Mouse (Mus musculus) CD8-positive naive resting alpha-beta T cell, adult 2 months (primary cell): ENCODE results near the gene Stat5b.

Experiments
- DNase-seq, 2 experiments: peaks; one replicate each; pipeline ENCODE4 v3.0.0; 2022; ENCODE audit warnings: low read depth in 2 of 2, low spot score in 2 of 2

The Stat5b gene

GRCm38 (mm10) chr11:100850038-100850777 is at the start of gene Stat5b:
Gene Stat5b, minus strand, starts transcription at chr11:100850724.
- DNase-seq = peak; percentile 62 to 71

GRCm38 (mm10) chr11:100898441-100899199 is 48.1 kb upstream of the Stat5b start:
- DNase-seq = no peak

DNA sequence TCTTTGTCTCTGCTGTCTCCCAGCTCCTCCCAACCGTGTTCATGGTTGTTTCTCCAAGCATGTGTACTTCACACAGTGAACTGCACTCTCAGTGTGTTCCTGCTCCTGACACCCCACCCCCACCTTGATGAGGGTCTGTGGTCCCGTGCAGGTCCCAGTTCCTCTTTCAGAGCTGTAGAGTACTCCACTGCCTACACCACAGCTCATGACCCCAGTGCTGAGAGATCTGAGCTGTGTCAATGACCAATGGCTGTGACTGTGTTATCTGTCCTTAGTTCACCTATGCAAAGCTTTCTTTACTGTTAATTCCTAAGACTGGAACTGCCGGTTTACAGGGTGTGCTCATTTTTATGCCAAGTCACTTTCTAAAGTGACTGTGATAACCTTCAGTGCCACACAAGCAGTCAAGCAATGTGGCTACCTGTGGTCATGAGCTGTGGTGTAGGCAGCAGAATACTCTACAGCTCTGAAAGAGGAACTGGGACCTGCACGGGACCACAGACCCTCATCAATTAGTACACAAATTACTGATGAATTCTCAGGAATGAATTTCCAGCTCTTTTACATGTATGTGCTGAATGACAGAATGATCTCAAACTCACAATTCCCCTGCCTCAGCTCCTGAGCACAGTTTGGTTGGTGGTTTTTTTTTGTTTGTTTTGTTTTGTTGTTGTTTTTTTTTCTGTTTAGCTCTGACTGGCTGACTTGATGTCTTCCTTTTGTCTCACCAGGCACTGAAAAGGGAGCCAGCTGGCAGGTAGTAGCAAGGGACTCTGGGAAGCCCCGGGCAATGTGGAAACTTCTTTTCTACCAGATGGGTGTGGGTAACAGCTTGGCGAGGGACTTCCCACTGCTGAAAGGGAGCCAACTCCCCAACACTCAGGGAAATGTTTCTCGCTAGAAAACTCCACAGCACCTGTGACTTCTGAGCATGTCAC is 47.0 kb upstream of the Stat5b start:
- DNase-seq = no peak

DNA sequence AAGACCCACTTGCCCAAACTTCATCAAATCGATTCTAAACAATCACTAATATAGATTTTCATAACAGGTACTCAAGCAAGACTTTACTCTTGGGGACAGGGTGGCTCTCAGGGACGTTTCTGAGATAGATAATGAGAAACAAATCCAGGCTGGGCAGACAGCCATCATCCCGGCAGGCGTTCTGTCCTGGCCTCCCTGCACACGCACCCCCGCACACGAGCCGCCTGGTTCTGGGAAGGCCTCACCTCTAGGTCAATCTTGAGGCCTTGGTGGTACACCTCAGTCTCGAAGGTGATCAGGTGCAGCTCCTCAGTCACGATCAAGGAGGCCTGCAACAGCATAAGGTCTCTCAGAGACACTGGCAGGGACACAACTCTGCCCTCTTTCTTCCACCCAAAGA is 45.6 kb upstream of the Stat5b start:
- no peak for DNase-seq

DNA sequence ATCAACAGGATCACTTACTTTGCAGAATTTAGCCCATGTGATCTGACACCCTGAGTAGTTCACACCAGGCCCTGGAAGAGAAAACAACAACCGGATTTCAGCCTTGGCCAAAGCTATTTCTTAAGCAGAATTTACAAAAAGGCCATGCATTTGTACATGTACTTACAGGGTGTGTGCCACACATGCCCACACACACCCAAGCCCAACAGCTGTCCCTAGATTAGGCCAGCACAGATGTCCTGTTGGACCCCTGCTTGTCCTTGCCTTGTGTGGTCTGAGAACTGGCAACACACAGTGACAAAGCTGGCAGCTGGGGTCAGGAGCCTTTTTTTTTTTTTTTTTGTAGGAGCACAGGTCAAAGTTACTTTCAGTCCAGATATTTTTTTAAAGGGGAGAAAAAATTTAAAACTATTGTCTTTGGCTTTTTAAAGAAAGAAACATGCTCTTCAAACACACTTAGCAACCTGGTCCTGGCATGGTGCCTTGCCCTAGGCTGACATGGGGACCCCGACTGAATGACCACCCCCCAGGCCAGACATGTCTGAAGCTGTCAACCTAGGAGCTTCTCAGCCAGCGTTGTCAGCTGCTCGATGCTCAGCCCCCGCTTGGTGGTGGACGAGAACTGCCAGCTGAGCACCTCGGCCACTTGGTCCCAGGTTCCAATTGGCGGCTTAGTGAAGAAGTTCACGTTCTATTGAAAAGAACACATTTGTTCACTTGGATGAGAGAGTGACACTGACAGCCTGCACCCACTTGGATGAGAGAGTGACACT is 43.8 kb upstream of the Stat5b start:
- no peak for DNase-seq

DNA sequence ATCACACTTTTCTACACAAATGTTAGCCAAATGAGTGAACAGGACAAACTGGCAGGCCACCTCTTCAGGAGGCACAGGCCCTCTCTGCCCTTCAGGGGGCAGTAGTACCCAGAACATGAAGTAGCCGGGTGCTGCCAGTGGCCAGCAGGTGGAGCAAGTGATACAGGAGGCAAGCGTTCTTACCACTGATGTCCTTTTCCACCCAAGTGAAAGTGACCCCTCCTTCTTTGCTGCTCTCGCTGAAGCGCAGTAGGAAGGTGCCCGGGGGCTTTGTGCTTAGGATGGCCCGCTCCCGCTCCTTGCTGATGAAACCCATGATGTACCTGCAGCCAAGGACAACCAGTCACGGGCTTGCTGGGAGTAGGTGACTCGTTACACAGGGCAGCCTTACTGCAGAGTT is 43.0 kb upstream of the Stat5b start:
- peak; percentile 85 to 92 for DNase-seq

GRCm38 (mm10) chr11:100892435-100892834 is 41.9 kb upstream of the Stat5b start:
- DNase-seq = no peak

DNA sequence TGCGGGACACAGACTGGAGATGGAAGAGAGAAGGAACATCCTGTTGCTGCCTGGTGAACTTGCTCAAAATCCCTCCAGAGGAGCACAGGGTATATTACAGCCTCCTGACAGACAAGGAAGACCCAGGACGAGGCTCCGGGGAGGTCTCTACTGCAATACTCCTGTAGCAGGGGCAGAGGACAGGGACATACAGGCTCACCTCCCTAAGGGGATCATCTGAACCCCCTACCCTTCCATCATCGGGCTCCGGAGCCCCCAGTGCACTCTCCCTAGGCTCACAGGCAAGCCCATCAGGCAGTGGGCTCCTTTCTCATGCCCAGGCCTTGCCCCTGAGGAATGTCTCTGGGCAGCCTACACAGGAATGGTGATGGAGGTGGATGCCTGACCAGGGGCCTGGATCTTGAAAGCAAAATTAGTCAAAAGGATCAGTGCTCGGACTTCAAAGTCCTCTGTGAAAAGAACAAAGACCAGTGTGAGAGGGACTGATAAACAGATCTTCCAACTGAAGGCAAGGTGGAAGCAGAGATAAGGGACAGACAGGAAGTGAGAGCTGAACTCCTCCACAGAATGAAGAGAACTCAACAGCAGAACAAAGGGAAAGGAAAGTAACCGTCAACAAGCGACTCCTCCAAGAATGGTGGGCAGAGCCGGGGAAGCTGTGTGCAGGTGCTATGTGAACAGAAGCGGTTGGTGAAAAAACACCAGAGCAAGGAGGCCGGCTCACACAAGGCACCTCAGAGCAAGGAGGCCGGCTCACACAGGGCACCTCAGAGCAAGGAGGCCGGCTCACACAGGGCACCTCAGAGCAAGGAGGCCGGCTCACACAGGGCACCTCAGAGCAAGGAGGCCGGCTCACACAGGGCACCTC is 41.0 kb upstream of the Stat5b start:
- peak in 1 of 2 experiments; percentile 24 for DNase-seq

DNA sequence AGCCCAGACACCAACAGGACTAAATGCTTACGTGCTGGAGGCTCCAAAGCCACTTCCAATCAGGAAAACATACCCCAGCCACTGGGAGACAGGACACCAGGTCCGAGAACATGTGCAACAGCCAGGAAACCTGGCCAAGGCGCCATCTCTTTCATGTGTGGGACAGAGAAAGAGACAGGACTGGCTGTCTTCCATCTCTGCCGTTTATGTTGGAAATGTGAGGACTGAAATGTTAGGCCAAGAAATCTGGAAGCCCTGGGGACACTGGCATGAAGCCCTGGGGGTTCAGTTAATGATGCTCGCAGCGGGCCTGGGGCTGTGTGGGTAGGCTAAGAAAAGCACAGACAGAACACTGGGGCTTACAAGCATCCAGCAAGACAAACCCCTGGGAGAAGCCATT is 40.0 kb upstream of the Stat5b start:
- no peak for DNase-seq

DNA sequence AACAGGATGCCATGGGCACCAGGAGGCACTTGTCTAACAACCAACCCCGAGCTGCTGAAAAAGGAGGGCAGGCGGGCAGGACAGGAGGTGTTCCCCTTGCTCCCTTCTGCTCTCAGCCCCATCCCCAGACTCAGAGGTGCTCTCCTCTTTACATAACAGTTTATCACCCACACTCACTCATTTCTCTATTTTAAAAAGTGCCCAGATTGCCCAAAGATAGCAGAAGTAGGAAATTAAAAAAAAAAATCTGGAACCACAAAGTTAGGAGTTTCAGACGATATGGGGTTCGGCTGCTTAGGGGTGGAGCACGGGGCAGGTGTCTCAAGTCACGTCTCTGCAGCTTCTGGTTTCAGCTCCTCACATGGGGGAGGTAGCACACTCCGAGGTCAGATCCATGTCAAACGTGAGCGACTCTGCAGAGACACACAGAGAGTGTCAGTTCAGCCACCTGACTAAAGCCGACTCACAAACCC is 37.9 kb upstream of the Stat5b start:
- no peak for DNase-seq

- no peak for DNase-seq
Measured at GRCm38 (mm10) chr11:100887764-100888163, 37.2 kb upstream of the Stat5b start.

DNA sequence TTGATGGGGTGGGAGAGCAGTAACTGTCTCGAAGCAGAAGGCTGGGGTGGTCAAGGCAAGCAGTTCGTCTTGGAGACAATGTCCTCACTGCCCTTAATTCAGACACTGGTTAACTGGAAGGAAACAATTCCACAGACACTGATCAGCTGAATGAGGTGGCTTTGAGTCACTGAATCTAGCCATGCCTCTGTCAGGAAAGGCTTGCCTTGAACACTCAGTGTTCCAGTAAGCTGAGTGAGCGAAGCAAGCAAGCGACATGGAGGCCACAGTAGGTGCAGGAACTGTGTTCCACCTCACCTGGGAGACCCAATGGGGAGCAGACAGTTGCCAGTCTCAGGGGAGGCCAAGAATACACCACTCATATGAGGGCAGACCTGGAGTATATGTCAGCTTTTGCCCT is 36.7 kb upstream of the Stat5b start:
- DNase-seq = no peak

DNA sequence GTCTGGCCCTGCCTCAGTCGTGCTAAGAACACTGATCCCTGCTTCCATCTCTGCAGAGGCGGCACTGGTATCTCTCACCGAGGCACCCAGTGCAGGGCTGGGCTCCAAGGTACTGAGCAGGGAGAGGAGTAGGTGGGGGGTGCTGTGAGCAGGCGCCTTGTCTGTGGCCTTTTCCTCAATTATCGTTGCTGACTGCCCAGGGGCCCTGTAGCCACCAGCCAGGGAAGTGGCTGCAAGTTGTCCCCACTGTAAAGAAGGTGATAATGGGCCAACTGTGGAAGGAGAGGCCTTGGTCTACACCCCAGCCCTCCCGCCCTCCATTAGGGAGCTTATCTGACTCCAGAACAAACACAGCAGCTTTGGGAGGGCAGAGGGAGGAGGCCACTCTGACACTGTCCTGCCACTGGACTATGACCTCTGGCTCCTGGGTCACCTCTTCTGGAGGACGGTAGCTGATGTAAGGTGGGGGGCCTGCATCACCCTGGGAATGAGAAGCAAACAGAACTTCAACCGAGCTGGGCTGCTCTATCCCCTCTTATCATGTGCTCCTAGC is 35.7 kb upstream of the Stat5b start:
- no peak for DNase-seq

DNA sequence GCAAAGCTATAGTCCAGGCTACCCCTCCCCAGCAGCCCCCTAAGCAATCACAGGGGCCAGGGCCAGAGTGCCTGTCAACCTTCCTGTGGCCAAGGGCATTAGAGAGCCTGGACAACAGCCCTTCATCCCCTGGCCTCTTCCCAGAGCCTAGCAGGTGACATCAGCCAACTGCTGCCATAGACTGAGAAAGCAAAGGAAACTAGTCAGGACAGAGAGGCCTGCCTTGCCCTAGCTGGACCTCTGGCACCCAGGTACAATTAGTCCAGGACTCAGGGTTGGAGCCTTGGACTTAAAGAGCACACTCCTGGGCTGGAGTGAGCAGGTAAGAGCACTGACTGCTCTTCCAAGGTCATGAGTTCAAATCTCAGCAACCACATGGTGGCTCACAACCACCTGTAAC is 34.9 kb upstream of the Stat5b start:
- no peak for DNase-seq

GRCm38 (mm10) chr11:100883640-100884039 is 33.1 kb upstream of the Stat5b start:
- DNase-seq = no peak

GRCm38 (mm10) chr11:100879321-100880078 is 29.0 kb upstream of the Stat5b start:
- no peak for DNase-seq

GRCm38 (mm10) chr11:100875761-100876160 is 25.2 kb upstream of the Stat5b start:
- DNase-seq = no peak

DNA sequence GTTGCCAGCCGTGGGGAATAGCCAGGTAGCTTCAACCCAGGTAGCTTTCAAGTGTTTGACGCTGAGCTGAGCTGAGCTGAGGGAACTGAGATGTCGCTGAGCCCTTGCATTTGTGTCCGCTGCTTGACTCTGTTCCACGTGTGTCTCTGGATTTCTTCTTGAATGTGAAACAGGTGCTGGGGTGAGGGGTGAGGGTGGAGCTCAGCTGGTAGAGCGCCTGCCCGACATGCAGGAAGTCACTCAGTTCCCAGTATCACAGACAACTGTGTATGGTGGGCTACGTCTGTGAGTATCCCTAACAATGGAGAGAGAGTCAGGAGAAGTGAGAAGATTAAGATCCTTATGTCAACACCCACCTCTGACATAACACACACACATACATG is 20.4 kb upstream of the Stat5b start:
- DNase-seq = no peak
